Mouse (Mus musculus): ENCODE measurements around the gene Cyfip2.

Cyfip2 gene

DNA sequence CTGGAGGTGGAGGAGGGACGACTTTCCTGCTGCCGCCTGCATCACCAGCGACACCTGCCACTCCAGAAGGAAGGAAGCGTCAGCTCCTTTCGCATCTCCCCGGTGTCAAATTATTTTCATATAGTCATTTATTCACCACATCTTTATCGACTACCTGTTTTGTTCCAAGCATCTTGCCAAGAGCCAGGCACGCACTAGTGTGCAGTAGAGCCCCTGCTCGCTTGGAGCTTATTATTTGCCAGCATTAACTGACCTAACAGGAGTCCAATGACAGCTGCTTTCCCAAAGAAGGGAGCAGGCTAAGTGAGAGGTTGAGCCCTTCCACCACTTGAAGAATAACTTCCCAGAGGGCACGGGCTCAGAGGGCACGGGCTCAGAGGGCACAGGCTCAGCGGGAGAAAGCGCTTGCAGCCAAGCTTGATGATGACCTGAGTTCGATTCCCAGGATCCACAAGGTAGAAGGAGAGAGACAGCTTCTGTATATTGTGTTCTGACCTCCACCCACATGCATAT lies at the start of gene Cyfip2:
Gene Cyfip2, minus strand, starts transcription at position 337 of the 513 bp plus-strand sequence.
- no peak for DNase-seq (ENCODE audit: extremely low read depth, low read depth, low spot score)

- no peak for DNase-seq (ENCODE audit: extremely low read depth, low read depth, low spot score)
These were observed 48.5 kb upstream of the Cyfip2 start for GRCm38 (mm10) chr11:46360991-46361665.

GRCm38 (mm10) chr11:46358369-46358768 lies 45.7 kb upstream of the Cyfip2 start:
- no peak for DNase-seq (ENCODE audit: extremely low read depth, low read depth, low spot score)

DNA sequence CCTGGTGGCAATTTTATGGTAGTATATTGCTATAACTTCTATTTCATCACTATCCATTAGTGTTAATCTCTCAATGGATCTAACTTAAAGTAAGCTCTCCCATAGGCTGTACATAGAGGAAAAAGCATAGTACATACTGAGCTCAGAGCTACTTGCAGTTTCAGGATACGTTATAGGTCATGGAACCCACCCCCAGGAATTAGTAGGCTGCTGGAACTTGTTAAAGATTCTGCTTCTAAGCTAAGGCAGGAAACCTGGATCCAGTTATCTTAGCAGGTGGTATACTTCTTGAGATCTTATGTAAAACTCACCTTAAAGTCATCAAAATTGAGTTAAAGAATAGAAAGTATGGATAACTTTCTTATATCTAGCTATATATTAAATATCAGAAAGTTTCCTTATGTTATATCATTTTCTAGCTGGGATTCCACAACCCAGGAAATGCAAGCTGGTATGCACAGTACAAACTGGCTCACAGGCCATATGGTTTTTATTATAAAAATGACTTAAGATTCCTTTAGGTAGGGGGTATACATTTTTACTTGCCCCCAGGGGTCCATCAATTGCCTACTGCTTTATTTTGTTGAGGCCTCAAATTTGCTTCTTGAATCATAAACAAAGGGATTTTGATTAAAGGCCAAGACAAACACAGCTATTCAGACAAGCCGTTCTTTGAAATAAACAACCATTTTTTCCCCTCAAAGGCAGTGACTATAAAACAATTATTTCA lies 37.2 kb upstream of the Cyfip2 start:
- DNase-seq (ENCODE audit: extremely low read depth, low read depth, low spot score): no peak

GRCm38 (mm10) chr11:46348416-46348815 lies 35.8 kb upstream of the Cyfip2 start:
- DNase-seq (ENCODE audit: extremely low read depth, low read depth, low spot score): no peak

DNA sequence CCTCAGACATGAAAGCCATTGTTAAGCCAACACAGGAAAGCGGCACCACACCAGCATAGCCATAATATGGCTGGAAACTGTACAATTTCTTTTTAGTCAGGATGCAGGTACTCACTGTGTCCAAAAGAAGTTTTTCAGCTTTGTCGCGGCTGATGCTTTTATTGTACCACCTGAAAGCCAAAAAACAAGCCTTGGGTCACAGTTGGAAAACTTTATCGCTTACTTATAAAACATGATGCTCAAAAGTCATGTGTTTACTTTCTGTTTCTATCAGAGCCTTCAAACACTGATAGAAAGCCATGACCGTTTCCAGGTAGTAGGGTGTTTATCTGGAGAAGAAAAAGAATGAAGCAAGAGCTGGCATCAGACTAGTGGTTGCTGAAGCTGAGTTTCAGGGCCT lies 35.1 kb upstream of the Cyfip2 start:
- no peak for DNase-seq (ENCODE audit: extremely low read depth, low read depth, low spot score)

- no peak for DNase-seq (ENCODE audit: extremely low read depth, low read depth, low spot score)
These were observed 31.4 kb upstream of the Cyfip2 start for GRCm38 (mm10) chr11:46343886-46344546.

DNA sequence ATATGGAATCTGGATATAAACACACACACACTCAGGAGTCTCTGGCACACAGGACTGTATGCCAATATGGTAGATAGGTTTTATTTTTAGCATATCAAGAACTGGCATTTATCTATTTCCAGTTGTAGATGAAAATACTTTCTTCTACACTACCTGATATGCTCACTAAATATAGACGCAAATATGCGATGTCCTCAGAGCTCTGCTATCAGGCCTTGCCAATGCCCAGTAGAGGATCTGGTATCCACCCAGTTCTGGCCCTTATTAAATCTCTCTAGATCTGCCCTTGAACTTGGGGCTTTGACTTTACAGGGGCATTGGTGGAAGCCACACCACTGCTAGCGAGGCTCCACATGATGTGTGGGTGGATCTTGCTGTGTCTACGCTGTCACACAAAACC lies 29.3 kb upstream of the Cyfip2 start:
- no peak for DNase-seq (ENCODE audit: extremely low read depth, low read depth, low spot score)

GRCm38 (mm10) chr11:46336020-46336419 lies 23.4 kb upstream of the Cyfip2 start:
- no peak for DNase-seq (ENCODE audit: extremely low read depth, low read depth, low spot score)

GRCm38 (mm10) chr11:46332217-46332616 lies 19.6 kb upstream of the Cyfip2 start:
- no peak for DNase-seq (ENCODE audit: extremely low read depth, low read depth, low spot score)

DNA sequence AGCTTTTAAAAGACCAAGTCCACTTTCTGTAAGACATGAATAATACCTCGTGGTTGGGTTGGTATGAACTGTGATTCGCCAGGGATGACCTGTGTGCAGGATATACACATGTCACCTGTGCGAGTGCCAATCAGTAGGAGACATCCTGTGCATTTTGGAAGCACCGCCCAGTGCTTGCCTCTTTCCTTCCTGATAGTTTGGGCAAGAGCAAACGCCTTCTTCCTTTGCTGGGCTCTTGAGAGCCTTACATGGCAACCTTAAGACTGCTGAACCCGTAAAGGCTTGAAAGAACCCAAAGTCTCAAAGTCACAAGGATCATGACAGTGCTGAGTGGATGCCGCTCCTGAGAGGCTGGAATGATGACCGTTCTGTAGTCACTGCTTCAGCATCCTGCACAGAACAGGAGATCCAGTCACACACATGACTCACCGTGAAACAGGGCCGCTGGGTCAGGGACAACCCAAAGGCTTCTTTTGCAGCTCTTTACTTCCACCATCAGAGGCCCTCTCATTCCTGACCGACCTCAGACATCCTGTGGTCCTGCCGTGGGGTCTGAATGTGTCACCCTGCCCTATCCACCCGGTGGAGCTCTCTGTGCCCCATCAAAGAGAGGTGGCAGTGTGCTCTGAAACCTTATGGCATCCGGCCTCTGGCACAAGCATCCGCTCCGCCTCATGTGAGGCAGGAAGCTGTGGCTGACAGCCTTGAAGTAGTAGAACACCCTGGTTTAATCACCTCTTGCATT lies 13.8 kb upstream of the Cyfip2 start:
- no peak for DNase-seq (ENCODE audit: extremely low read depth, low read depth, low spot score)

- DNase-seq (ENCODE audit: extremely low read depth, low read depth, low spot score): no peak
These were observed 8.9 kb upstream of the Cyfip2 start for GRCm38 (mm10) chr11:46321559-46321958.

DNA sequence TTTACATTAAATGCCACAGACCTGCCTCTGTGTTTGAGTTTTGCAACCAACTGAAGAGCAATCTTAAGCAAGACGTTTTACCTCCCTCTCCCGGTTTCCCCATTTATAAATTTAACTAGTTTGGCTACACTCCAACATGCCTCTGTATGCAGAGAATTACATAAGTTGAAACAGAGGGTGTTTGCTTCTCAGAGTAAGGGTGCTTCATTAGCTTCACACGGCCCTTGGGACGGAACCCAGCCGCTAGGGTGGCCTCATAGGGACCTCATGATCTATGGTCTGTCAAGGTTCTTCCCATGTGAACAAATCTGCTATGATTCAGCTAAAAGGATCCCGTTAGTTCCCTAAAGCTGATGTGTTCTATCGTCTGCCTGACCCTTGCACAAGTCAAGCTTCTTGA lies 1.9 kb upstream of the Cyfip2 start:
- no peak for DNase-seq (ENCODE audit: extremely low read depth, low read depth, low spot score)

DNA sequence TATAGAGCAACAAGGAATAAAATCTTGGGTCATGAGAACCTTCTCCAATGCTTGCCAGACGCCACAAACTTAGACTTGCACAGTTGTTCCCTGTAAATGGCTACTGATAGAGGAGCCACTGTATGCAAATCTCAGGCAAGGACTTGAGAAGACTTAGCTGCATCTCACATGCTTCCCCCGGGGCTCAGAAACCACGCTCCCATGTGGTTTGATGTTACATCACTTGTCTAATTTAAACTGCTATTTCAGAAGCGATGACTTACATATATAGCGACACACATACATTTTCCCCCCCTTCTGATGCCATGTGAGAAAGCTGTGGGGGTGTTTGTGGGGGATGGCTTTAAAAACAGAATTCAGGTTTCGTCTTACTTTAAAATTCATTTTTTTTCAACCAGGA lies 1.2 kb upstream of the Cyfip2 start:
- no peak for DNase-seq (ENCODE audit: extremely low read depth, low read depth, low spot score)

GRCm38 (mm10) chr11:46311703-46312522 lies 746 bp downstream of the Cyfip2 start:
- DNase-seq (ENCODE audit: extremely low read depth, low read depth, low spot score): no peak

DNA sequence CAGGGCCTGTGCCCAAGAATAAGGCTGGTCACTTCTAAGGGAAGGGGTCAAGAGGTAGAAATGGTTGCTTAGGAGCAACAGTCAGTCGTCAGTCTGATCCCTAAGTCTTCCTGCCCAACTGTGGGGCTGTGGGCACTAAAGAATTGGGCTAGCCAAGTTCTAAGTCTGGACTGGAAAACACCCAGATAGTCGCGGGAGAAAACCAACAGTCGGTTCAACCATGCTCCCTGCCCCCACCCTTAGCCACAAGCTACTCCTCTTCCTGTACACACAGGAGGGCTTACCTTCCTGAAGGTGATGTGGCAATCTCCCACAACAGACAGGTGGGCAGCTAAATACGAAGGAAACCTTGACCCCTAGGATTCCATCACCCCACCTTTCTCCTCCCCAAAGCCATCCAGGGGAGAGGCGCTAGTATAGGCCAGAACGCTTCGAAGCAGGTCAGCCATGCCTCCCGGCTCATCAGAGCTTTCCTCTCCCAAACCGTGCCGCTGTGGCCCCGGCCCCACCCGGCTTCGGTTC lies 1.4 kb downstream of the Cyfip2 start:
- no peak for DNase-seq (ENCODE audit: extremely low read depth, low read depth, low spot score)

- no peak for DNase-seq (ENCODE audit: extremely low read depth, low read depth, low spot score)
These were observed 2.0 kb downstream of the Cyfip2 start for GRCm38 (mm10) chr11:46310647-46311063.

DNA sequence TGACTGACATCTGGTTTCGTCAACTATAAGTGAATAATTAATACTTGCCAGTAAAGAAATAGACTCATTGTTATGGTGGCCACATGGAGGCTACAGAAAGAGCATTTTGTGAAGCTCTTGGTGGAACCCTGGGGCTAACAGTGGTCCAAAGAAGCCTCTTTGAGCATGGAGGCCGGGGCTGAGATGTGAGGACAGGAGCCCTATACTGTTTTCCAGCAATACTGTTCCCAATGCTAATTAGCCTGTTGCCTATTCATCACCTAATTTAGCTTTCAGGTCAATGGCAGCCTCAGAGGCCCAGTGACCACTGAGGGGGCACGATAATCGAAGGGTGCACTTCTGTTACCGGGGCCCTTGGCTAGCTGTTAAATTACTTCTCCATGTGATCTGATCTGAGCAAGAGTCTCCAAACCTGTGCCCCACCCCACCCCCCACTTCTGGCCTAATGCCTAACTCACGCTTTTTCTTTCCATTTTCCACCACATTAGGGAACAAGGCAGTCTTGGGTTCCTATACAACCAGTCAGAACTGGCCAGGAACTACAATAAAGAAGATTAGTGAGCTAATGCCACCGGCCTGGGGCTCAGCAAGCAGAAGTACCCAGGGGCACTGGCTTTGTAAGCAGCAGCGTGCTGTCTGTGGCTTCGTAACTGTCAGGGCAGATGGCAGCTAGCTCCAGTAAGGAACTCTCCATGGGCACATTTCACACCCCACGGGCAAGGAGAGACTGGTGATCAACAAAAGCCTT lies 2.7 kb downstream of the Cyfip2 start:
- DNase-seq (ENCODE audit: extremely low read depth, low read depth, low spot score): no peak

GRCm38 (mm10) chr11:46309111-46309741 lies 3.4 kb downstream of the Cyfip2 start:
- no peak for DNase-seq (ENCODE audit: extremely low read depth, low read depth, low spot score)

Measured in fat pad, adult 2 months (tissue).